Mouse (Mus musculus): ENCODE data around the gene Car6.

- TF ChIP-seq CTCF (IDR thresholded peaks at IDR 0.05) (no peak), POLR2A (IDR thresholded peaks at IDR 0.05; ENCODE audit: insufficient read depth, low read depth, low read length) (no peak), EP300 (IDR thresholded peaks at IDR 0.05; ENCODE audit: insufficient read depth, low read depth, low read length) (no peak)
These were observed 29.0 kb downstream of the Car6 start for GRCm38 (mm10) chr4:150172107-150172506.

Data from heart, adult 2 months (tissue).